Mouse (Mus musculus) layer of hippocampus, adult 8-10 months (tissue): ENCODE data around the gene Ptprm. TPM values are rescaled to one million over a fixed set of nuclear protein-coding genes. Genes with fewer than 3 reads are reported as not detected.
A peak's percentile ranks its signal among the peaks of the same experiment; 100 is the strongest.

Source experiments
- DNase-seq, 2 experiments: peaks; one replicate each; pipeline ENCODE4 v3.0.0; 2022; ENCODE audit warnings: low spot score in 2 of 2
- total RNA-seq, 4 experiments: library from RNA; stranded (reverse); gene quantifications; 2 replicates each; pipeline ENCODE4 v1.2.4; 2022

The Ptprm gene
- total RNA-seq, 4 experiments from 2014 or later = 24.6 to 31.6 (median 27.6) TPM

GRCm38 (mm10) chr17:67345157-67345556 is 9.1 kb downstream of the Ptprm start:
- DNase-seq = no peak

GRCm38 (mm10) chr17:67343471-67343870 is 10.8 kb downstream of the Ptprm start:
- no peak for DNase-seq

GRCm38 (mm10) chr17:67343006-67343405 is 11.3 kb downstream of the Ptprm start:
- DNase-seq = no peak

- no peak for DNase-seq
Measured at GRCm38 (mm10) chr17:67340362-67340761, 13.9 kb downstream of the Ptprm start.

- no peak for DNase-seq
Measured at GRCm38 (mm10) chr17:67339569-67339968, 14.7 kb downstream of the Ptprm start.

GRCm38 (mm10) chr17:67334310-67334709 is 19.9 kb downstream of the Ptprm start:
- DNase-seq = no peak

- DNase-seq = no peak
Measured at GRCm38 (mm10) chr17:67329435-67329834, 24.8 kb downstream of the Ptprm start.

- DNase-seq = no peak
Measured at GRCm38 (mm10) chr17:67324499-67324832, 29.8 kb downstream of the Ptprm start.

GRCm38 (mm10) chr17:67323777-67324498 is 30.3 kb downstream of the Ptprm start:
- no peak for DNase-seq

GRCm38 (mm10) chr17:67314491-67315205 is 39.6 kb downstream of the Ptprm start:
- DNase-seq = peak in 1 of 2 experiments; percentile 10

GRCm38 (mm10) chr17:67308421-67308820 is 45.8 kb downstream of the Ptprm start:
- DNase-seq = no peak

GRCm38 (mm10) chr17:67306066-67306845 is 48.0 kb downstream of the Ptprm start:
- DNase-seq = no peak

- DNase-seq = no peak
Measured at GRCm38 (mm10) chr17:67304831-67305230, 49.4 kb downstream of the Ptprm start.

- no peak for DNase-seq
Measured at GRCm38 (mm10) chr17:67303326-67304099, 50.7 kb downstream of the Ptprm start.

- no peak for DNase-seq
Measured at GRCm38 (mm10) chr17:67302569-67302968, 51.7 kb downstream of the Ptprm start.

GRCm38 (mm10) chr17:67302074-67302473 is 52.2 kb downstream of the Ptprm start:
- no peak for DNase-seq

GRCm38 (mm10) chr17:67301367-67301766 is 52.9 kb downstream of the Ptprm start:
- no peak for DNase-seq

- DNase-seq = no peak
Measured at GRCm38 (mm10) chr17:67298269-67298798, 55.9 kb downstream of the Ptprm start.

- no peak for DNase-seq
Measured at GRCm38 (mm10) chr17:67296604-67297595, 57.4 kb downstream of the Ptprm start.
